ENCODE assay signal across 23 mouse cellular contexts in the genomic region with DNA sequence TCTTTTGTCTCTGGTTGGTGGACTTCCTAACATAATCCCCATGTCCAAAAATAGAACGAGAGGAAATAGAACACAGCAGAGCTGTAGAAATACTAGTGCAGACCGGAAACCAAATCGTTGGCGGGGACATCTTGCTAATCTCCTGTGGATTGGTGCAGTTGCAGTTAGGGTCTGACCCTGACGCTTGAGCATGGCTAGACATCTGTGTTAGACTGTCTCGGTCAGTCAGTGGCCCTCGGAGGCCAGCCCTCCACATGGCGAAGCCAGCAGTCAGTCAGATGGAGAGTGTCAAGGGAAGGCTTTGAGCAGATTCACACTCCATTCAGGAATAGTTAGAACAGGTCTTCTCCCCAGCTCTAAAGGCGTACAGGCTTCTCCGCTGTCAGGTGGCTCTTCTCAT.
"Had no signal": no experiment of that assay in that cellular context is flagged by ENCODE, and none has a peak within 500 bp of the region (broad histone marks: within the 10 kb centered on the region; RNA-seq: fewer than 3 reads in every experiment).

No protein-coding gene starts in this region.

- H3K4me1 ChIP-seq: kidney, embryonic 15.5 days; limb, embryonic 10.5 days; limb, embryonic 12.5 days; liver, embryonic 13.5 days; liver, embryonic 15.5 days had no signal

- H3K36me3 ChIP-seq: intestine, embryonic 15.5 days; kidney, embryonic 15.5 days; limb, embryonic 10.5 days; limb, embryonic 12.5 days; liver, embryonic 13.5 days; liver, embryonic 15.5 days had no signal

- ATAC-seq: hindbrain, embryonic 16.5 days; inflammation-experienced regulatory T-cells, adult 6 months; intestine, embryonic 15.5 days; intestine, postnatal 0 days; liver, postnatal 0 days had no signal

- DNase-seq: gastrocnemius, adult 2 months; gastrocnemius, postnatal 10 days; gastrocnemius, postnatal 25 days; kidney, adult 18-20 months; kidney, postnatal 25 days; kidney, postnatal 4 days; liver; liver, embryonic 13.5 days; liver, postnatal 0 days; lung, adult 2 months had no signal

- H3K9ac ChIP-seq: hindbrain, embryonic 14.5 days; intestine, embryonic 15.5 days; kidney, embryonic 15.5 days; limb, embryonic 12.5 days; liver, embryonic 13.5 days; liver, embryonic 15.5 days; liver, postnatal 0 days had no signal

- H3K27me3 ChIP-seq: intestine, embryonic 15.5 days; kidney, embryonic 15.5 days; limb, embryonic 12.5 days; liver, embryonic 13.5 days; liver, embryonic 15.5 days had no signal

- H3K9me3 ChIP-seq: intestine, embryonic 15.5 days; kidney, embryonic 15.5 days; limb, embryonic 10.5 days; limb, embryonic 12.5 days; liver, embryonic 13.5 days; liver, embryonic 15.5 days had no signal

- H3K27ac ChIP-seq: gastrocnemius, adult 2 months; hindbrain, embryonic 14.5 days; intestine, embryonic 15.5 days; kidney, embryonic 15.5 days; kidney, postnatal 0 days; layer of hippocampus, adult 2 months; left cerebral cortex, adult 2 months; limb, embryonic 10.5 days; limb, embryonic 12.5 days; liver, embryonic 13.5 days; liver, embryonic 15.5 days had no signal

- H3K4me3 ChIP-seq: gastrocnemius, adult 2 months; intestine, embryonic 15.5 days; kidney, embryonic 15.5 days; layer of hippocampus, adult 2 months; left cerebral cortex, adult 2 months; limb, embryonic 10.5 days; limb, embryonic 12.5 days; liver, embryonic 13.5 days; liver, embryonic 15.5 days had no signal

- H3K4me2 ChIP-seq: hindbrain, embryonic 14.5 days; intestine, embryonic 15.5 days; kidney, embryonic 15.5 days; limb, embryonic 12.5 days; liver, embryonic 11.5 days; liver, embryonic 13.5 days; liver, embryonic 15.5 days had no signal
